Mouse (Mus musculus) liver, embryonic 15.5 days (tissue): ENCODE results near the gene Nkx2-5. TPM values are rescaled to one million over a fixed set of nuclear protein-coding genes. Genes with fewer than 3 reads are reported as not detected.

Experiments used
- ATAC-seq: fragments of 200-750 bp; cut with Nextera tagmentation; 2 replicates; pipeline ENCODE4 v1.8.0; 2017; ENCODE audit warnings: moderate number of reproducible peaks, mild to moderate bottlenecking, moderate library complexity; ENCODE audit not compliant: insufficient read depth
- H3K27ac ChIP-seq: fragments of 300-500 bp; sonication (generic); replicated peaks from 2 replicates; pipeline ENCODE4 v1.5.1; 2015; ENCODE audit warnings: mild to moderate bottlenecking, inconsistent platforms
- H3K27me3 ChIP-seq: fragments of 300-500 bp; sonication (generic); 2 replicates; pipeline ENCODE4 v1.6.1; 2015; ENCODE audit warnings: mild to moderate bottlenecking, inconsistent platforms
- H3K36me3 ChIP-seq: fragments of 300-500 bp; sonication (generic); replicated peaks from 2 replicates; pipeline ENCODE4 v1.6.1; 2015; ENCODE audit warnings: moderate library complexity, mild to moderate bottlenecking, inconsistent platforms
- H3K4me1 ChIP-seq: fragments of 300-500 bp; sonication (generic); replicated peaks from 2 replicates; pipeline ENCODE4 v1.6.1; 2015; ENCODE audit warnings: inconsistent platforms
- H3K4me2 ChIP-seq: fragments of 300-500 bp; sonication (generic); 2 replicates; pipeline ENCODE4 v1.6.1; 2015; ENCODE audit warnings: moderate library complexity, mild to moderate bottlenecking, inconsistent platforms
- H3K4me3 ChIP-seq: fragments of 300-500 bp; sonication (generic); replicated peaks from 2 replicates; pipeline ENCODE4 v1.5.1; 2015; ENCODE audit warnings: mild to moderate bottlenecking, inconsistent platforms
- H3K9ac ChIP-seq: fragments of 300-500 bp; sonication (generic); 2 replicates; pipeline ENCODE4 v1.6.1; 2015; ENCODE audit warnings: moderate library complexity, mild to moderate bottlenecking, inconsistent platforms
- H3K9me3 ChIP-seq: fragments of 300-500 bp; sonication (generic); replicated peaks from 2 replicates; pipeline ENCODE4 v1.6.1; 2016; ENCODE audit warnings: inconsistent platforms
- WGBS: fragments of 180-500 bp; shearing (Covaris S2); methylation state at CpG from one replicate; pipeline ENCODE4 v1.1.7; 2015; ENCODE audit warnings: mixed read lengths; ENCODE audit not compliant: insufficient replicate concordance; 5-methylcytosine and 5-hydroxymethylcytosine counted together
- polyA plus RNA-seq: library from polyadenylated mRNA; unstranded; fragments of >200 nt; fragmentation: Nextera tagmentation; extraction: Ambion mirVana; gene quantifications from 2 replicates; pipeline ENCODE4 v1.2.1, GENCODE M21; 2015

Gene Nkx2-5
- polyA plus RNA-seq, 1 experiment from 2014 or later: 0.29 TPM

DNA sequence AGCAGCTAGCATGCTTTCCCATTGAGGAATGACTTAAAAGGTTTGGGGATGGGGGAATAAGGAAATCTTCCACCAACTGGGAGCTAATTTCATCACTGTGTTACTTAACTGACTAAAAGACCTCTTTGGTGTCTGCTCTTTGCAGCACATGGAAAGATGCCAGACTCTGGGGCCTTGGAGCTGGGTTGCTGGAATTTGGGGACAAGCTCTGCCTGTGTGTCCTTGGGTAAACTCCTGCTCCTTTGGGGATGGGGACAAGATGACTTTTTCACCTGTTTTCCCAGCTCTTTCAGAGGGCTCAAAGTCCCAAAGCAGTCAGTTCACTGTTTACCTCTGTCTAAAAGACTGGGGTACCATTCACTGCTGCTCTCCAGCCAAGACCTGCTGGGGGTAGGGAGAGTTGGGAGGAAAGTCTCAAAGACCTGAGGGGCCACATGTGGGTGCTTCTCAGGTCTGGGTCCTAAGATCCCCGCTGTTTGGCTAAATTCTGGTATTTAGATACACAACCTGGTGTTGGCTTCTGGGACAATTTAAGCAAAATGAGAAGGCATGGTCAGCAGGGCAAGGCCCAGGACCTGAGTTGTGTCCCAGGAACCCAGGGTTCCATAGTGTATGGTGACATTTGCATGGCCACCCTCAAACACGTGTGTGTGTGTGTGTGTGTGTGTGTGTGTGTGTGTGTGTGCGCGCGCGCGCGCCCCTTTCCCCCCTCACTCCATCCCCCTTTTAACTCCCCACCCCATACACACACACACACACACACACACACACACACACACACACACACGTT, 9.6 kb downstream of the Nkx2-5 start:
- Histone ChIP-seq H3K9ac (no peak overlapping the region), H3K9me3 (no peaks in the 10 kb centered on the region), H3K36me3 (no peaks in the 10 kb centered on the region), H3K4me2 (no peak overlapping the region), H3K4me1 (0 out of 2 replicates have a peak, but pooled peaks cover 3% of the 10 kb centered on the region), H3K4me3 (no peak overlapping the region), H3K27ac (no peak overlapping the region), H3K27me3 (peaks cover 79% of the 10 kb centered on the region)
- no peak for ATAC-seq
- WGBS: 11% methylated on average over 3 of the region's 9 CpGs

DNA sequence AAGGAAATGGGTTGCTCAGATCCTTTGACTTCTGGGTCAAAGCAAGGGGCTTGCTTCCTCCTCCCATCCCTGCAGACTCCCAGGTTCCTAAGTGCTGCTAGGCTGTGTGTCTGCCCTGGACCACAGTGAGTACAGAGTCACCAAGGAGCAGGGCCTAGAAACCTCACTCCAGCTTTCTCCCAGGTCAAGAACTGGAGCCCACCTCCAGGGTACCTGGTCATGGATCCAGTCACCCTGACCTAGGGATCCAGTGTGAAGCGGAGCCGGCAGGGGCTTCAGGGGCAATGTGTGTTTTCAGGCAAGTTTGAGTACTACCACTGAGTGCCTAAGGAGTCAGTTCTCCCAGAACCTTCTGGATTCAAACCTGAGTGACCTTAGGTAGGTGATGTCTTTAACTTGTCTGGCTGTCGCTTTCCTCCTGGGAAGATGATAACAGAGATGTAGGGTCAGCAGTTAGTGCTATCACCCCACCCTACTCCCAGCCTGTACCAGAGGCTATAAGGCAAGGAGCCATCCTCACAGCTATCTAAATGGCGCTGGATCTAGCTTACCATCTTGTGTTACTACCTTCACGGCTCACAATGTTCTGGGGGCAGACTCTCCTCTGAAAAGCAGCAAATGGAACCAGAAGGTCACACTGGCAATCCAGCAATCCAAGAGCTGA, 10.4 kb downstream of the Nkx2-5 start:
- Histone ChIP-seq H3K36me3 (no peaks in the 10 kb centered on the region), H3K27ac (no peak overlapping the region), H3K4me1 (0 out of 2 replicates have a peak, but pooled peaks cover 2% of the 10 kb centered on the region), H3K9ac (no peak overlapping the region), H3K4me3 (no peak overlapping the region), H3K9me3 (no peaks in the 10 kb centered on the region), H3K27me3 (peaks cover 75% of the 10 kb centered on the region), H3K4me2 (no peak overlapping the region)
- WGBS: 60% methylated on average over 5 of the region's 5 CpGs
- ATAC-seq: no peak

DNA sequence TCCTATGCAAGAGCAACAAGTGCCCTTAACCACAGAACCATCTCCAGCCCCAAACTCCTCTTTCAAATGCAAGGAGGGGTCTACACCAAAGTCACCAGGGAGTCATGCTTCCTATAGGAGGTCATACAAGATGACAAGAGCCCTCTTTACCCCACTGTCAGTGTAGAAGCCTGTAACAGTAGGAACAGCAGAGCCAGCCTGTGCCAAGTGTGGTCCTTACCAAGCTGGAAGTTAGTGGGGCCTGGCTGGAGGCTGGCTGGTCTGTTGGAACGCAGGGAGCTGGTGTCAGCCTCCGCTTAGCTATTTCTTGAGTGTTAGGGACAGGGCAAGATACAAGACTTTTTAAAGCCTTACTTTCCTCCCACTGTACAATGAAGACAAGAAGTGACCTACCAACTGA, 11.0 kb downstream of the Nkx2-5 start:
- Histone ChIP-seq H3K27me3 (peaks cover 75% of the 10 kb centered on the region), H3K4me3 (no peak overlapping the region), H3K27ac (no peak overlapping the region), H3K9ac (no peak overlapping the region), H3K9me3 (no peaks in the 10 kb centered on the region), H3K4me2 (no peak overlapping the region), H3K4me1 (no peaks in the 10 kb centered on the region), H3K36me3 (no peaks in the 10 kb centered on the region)
- 64% methylated on average over 2 of the region's 2 CpGs for WGBS
- ATAC-seq: no peak

DNA sequence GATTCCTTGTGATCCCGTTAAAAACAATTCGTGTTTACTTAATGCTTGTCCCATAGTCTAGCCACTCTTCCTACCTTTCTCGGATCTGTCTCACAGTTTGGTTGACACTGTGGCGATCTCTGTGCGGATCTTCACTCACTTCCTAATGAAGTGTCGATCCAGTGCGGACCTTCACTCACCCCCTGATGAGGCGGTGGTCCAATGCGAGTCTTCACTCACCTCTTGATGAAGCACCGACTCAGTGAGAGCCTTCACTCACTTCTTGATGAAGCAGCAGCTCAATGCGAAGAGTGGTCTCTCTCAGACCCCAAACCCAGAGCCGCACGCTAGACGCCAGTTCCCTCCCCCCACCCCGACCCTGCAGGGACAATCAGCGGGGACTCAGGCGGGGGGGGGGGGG, 18.7 kb downstream of the Nkx2-5 start:
- peaks cover 35% of the 10 kb centered on the region for H3K27me3 ChIP-seq
- no peak overlapping the region for H3K4me3 ChIP-seq
- no peak overlapping the region for H3K4me2 ChIP-seq
- ATAC-seq: no peak
- no peaks in the 10 kb centered on the region for H3K9me3 ChIP-seq
- no peaks in the 10 kb centered on the region for H3K36me3 ChIP-seq
- H3K9ac ChIP-seq: no peak overlapping the region
- no peaks in the 10 kb centered on the region for H3K4me1 ChIP-seq
- H3K27ac ChIP-seq: no peak overlapping the region
- WGBS: 60% methylated on average over 17 of the region's 17 CpGs

DNA sequence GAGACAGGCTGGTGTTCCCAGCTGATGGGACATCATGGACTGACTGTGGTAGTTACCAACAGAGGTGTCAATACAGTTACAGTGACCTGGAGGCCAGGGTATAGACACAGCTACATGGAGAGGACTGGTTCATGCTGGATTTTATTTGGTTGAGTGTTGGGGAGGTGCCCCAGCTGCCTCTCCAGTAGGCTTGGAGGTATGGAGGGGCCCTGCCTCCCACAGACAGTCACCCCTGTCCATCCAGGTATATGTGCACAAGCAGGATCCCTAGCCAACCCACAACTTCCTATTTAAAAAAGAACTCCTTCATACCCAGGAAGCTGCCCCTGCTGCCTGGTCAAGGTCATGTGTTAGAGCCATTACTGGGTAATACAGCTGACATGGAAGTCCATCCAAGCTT, 27.0 kb downstream of the Nkx2-5 start:
- H3K4me1 ChIP-seq: no peaks in the 10 kb centered on the region
- H3K27ac ChIP-seq: no peak overlapping the region
- no peak overlapping the region for H3K4me3 ChIP-seq
- no peaks in the 10 kb centered on the region for H3K9me3 ChIP-seq
- no peak overlapping the region for H3K9ac ChIP-seq
- H3K36me3 ChIP-seq: no peaks in the 10 kb centered on the region
- no peak for ATAC-seq
- H3K27me3 ChIP-seq: peaks cover 23% of the 10 kb centered on the region
- no peak overlapping the region for H3K4me2 ChIP-seq

DNA sequence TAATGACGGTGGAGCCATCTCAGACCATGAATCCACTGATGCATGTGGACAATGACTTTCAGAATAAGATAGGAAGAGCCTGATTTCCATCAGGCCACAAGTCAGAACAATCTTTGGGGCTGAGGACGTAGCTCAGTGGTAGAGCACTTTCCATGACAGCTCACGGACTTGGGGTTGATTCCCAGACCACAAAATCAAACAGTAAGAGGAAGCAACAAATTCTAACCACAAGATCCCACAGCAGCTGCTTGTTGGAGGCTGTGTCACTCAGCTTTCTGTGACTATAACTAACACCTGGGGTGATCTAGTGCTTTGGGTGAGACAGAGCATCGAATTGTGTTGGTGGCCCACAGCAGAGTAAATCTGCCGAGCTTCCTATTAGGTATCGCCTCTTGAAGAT, 28.0 kb downstream of the Nkx2-5 start:
- ATAC-seq: no peak
- no peaks in the 10 kb centered on the region for H3K36me3 ChIP-seq
- H3K9ac ChIP-seq: no peak overlapping the region
- 40% methylated on average over 6 of the region's 6 CpGs for WGBS
- H3K4me2 ChIP-seq: no peak overlapping the region
- no peaks in the 10 kb centered on the region for H3K9me3 ChIP-seq
- H3K4me3 ChIP-seq: no peak overlapping the region
- no peaks in the 10 kb centered on the region for H3K4me1 ChIP-seq
- H3K27ac ChIP-seq: no peak overlapping the region
- peaks cover 30% of the 10 kb centered on the region for H3K27me3 ChIP-seq

DNA sequence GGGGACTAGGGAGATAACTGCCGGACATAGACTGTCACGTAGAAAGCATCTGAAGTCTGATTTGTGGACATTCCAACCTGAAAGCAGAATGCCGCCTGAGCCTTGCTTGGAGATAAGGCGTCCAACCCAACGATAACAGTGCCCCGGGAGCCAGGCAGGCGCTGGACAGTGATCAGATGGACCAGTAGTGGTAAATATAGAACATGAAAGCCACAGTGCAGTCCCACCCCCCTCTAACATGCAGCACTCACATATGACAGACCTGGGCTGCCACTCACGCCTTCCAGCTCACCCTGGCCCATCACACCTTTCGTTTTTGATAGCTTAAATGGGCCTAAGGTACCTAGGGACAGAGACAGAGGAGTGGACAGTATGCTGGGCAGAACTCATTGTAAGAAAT, 31.3 kb downstream of the Nkx2-5 start:
- no peak for ATAC-seq
- H3K9me3 ChIP-seq: no peaks in the 10 kb centered on the region
- H3K4me3 ChIP-seq: no peak overlapping the region
- no peak overlapping the region for H3K4me2 ChIP-seq
- H3K27me3 ChIP-seq: peaks cover 32% of the 10 kb centered on the region; the same call in 1 of the 2 replicates
- no peaks in the 10 kb centered on the region for H3K36me3 ChIP-seq
- no peaks in the 10 kb centered on the region for H3K4me1 ChIP-seq
- 43% methylated on average over 9 of the region's 9 CpGs for WGBS
- no peak overlapping the region for H3K9ac ChIP-seq
- H3K27ac ChIP-seq: no peak overlapping the region

DNA sequence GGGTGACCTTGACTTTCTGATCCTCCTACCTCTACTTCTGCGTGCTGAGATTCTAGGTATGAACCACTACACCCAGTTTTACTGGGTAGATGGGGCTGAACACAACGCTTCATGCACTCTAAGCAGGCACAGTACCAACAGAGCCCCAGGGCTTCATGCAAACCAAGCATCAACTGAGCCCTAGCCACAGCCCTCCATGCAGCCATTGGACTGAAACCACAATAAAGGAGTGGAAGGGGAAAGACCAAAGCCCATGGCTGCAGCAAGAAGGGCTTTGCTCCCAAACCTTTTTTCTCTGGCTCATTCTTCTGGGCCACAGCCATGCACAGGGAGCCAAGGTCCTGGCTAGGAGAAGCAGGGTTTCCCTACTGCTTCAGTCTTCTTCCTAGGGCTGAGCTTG, 32.2 kb downstream of the Nkx2-5 start:
- Histone ChIP-seq H3K36me3 (no peaks in the 10 kb centered on the region), H3K4me2 (no peak overlapping the region), H3K27ac (no peak overlapping the region), H3K27me3 (peaks cover 31% of the 10 kb centered on the region; the same call in 1 of the 2 replicates), H3K4me1 (no peaks in the 10 kb centered on the region), H3K9ac (no peak overlapping the region), H3K9me3 (no peaks in the 10 kb centered on the region), H3K4me3 (no peak overlapping the region)
- ATAC-seq: no peak
- WGBS: 45% methylated on average over 2 of the region's 2 CpGs

DNA sequence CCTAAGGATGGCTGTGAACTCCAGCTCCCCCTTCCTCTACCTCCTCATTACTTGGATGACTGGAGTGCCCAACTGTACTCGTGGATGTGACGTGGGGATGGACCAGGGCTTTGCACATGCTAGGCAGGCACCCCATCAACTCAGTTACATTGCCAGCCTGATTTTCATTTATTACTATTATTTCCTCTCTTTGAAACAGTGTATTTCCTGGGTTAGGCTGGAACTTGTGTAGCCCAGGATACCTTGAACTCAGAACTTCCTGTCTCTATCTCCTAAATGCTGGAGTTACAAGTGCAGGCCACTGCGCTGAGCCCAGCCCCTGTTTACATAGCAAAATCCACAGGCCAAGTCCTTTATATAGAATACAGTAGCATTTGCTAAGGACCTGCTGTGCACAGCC, 41.9 kb downstream of the Nkx2-5 start:
- no peak overlapping the region for H3K4me3 ChIP-seq
- no peaks in the 10 kb centered on the region for H3K9me3 ChIP-seq
- H3K27ac ChIP-seq: no peak overlapping the region
- no peak overlapping the region for H3K4me2 ChIP-seq
- H3K36me3 ChIP-seq: no peaks in the 10 kb centered on the region
- WGBS: 70% methylated on average over 3 of the region's 3 CpGs
- H3K4me1 ChIP-seq: no peaks in the 10 kb centered on the region
- no peak overlapping the region for H3K9ac ChIP-seq
- no peak for ATAC-seq
- peaks cover 10% of the 10 kb centered on the region; the same call in 1 of the 2 replicates for H3K27me3 ChIP-seq

DNA sequence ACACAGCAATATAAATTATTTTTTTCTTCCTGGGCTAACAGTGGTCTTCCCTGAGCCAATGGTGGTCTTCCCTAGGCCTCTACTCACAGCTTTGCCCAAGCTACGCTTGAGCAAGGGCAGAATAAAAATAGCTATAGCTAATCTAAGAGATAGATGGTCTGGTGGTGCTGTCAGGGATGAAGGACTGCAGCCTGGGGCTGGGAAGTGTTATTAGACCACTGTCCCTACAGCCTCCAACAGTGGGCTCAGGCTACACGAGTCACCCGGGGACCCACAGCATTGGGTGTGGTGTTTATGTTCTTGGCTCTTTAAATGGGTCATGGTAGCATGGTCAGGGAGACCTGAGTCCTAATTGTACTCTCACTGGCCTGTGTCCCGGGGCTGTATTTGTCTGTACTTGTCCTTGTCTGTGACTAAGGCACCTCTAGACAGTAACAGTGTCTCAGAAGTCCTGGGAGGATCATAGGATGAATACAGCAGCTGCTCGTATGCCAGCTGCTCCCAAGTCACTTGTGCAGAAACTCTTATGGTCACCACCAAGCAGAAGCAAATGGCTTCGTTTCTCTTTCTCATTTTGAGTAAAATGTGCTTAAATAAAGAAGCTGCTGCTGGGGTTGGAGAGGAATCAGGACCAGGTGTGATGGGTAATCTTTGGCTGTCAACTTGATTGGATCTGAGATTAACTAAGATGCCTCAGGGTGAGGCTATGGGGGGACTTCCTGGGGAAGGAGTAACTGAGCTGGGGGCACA, 47.3 kb downstream of the Nkx2-5 start:
- Histone ChIP-seq H3K4me1 (no peaks in the 10 kb centered on the region), H3K9ac (no peak overlapping the region), H3K4me2 (no peak overlapping the region), H3K36me3 (peaks cover 6% of the 10 kb centered on the region), H3K9me3 (no peaks in the 10 kb centered on the region), H3K27me3 (peaks cover 6% of the 10 kb centered on the region; the same call in 1 of the 2 replicates), H3K27ac (no peak overlapping the region), H3K4me3 (no peak overlapping the region)
- no peak for ATAC-seq
- 47% methylated on average over 6 of the region's 6 CpGs for WGBS

DNA sequence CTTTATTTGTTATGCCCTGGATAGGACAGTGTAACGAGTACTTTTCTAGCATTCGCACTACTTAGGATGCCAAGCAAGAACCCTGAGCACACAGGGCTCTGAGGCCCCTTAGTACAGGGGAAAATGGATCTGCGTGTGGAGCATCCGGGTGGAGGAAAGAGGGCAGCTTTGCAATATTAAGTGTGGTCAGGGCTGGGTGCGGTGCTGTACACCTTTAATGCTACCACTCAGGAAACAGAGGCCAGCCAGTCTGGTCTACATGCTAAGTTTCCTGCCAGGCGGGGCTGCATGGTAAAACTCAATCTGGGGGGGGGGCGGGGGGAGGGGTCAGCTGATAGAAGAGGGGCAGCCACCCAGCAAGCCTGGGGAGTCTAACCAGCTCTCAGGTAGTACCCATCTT, 49.4 kb downstream of the Nkx2-5 start:
- ATAC-seq: no peak
- H3K9ac ChIP-seq: no peak overlapping the region
- WGBS: 47% methylated on average over 7 of the region's 7 CpGs

More for the DNA sequence above, 49.4 kb downstream of the Nkx2-5 start:
- no peaks in the 10 kb centered on the region for H3K4me1 ChIP-seq
- H3K36me3 ChIP-seq: peaks cover 28% of the 10 kb centered on the region
- H3K27ac ChIP-seq: no peak overlapping the region
- peaks cover 6% of the 10 kb centered on the region; the same call in 1 of the 2 replicates for H3K27me3 ChIP-seq
- no peaks in the 10 kb centered on the region for H3K9me3 ChIP-seq
- H3K4me3 ChIP-seq: no peak overlapping the region
- H3K4me2 ChIP-seq: no peak overlapping the region
